Mouse (Mus musculus): ENCODE data around the gene Onecut3. TPM values are rescaled to one million over a fixed set of nuclear protein-coding genes. Genes with fewer than 3 reads are reported as not detected.
A peak's percentile ranks its signal among the peaks of the same experiment; 100 is the strongest.

Gene Onecut3
- polyA plus RNA-seq, 1 experiment from 2014 or later, result not detected

- Histone ChIP-seq H3K9me3 (ENCODE audit: control insufficient read depth, low read length) (no peaks in the 10 kb centered on the region), H3K4me1 (replicated peaks; ENCODE audit: control insufficient read depth, insufficient read depth, low read length) (peaks cover 12% of the 10 kb centered on the region), H3K4me2 (ENCODE audit: low read depth, low read length) (no peak overlapping the region), H3K27ac (ENCODE audit: low read length) (no peak overlapping the region), H3K27me3 (ENCODE audit: control insufficient read depth, insufficient read depth, low read depth, low read length) (no peaks in the 10 kb centered on the region), H3K9ac (ENCODE audit: low read length) (no peak overlapping the region), H3K36me3 (ENCODE audit: control insufficient read depth, insufficient read depth, low read length) (peaks cover 16% of the 10 kb centered on the region), H3K4me3 (ENCODE audit: low read length) (no peak overlapping the region)
- 80% methylated on average over 8 of the region's 8 CpGs for WGBS
- ATAC-seq (ENCODE audit: low read depth), result no peak
Observed at GRCm38 (mm10) chr10:80553575-80553974, 58.9 kb downstream of the Onecut3 start.

- peaks cover 12% of the 10 kb centered on the region for H3K4me1 ChIP-seq (replicated peaks; ENCODE audit: control insufficient read depth, insufficient read depth, low read length)
- H3K9me3 ChIP-seq (ENCODE audit: control insufficient read depth, low read length), result no peaks in the 10 kb centered on the region
- H3K27me3 ChIP-seq (ENCODE audit: control insufficient read depth, insufficient read depth, low read depth, low read length), result no peaks in the 10 kb centered on the region
- H3K36me3 ChIP-seq (ENCODE audit: control insufficient read depth, insufficient read depth, low read length), result peaks cover 16% of the 10 kb centered on the region
- WGBS, result 86% methylated on average over 6 of the region's 6 CpGs
- H3K27ac ChIP-seq (ENCODE audit: low read length), result no peak overlapping the region
- no peak overlapping the region for H3K4me3 ChIP-seq (ENCODE audit: low read length)
- H3K9ac ChIP-seq (ENCODE audit: low read length), result no peak overlapping the region
- H3K4me2 ChIP-seq (ENCODE audit: low read depth, low read length), result no peak overlapping the region
- ATAC-seq (ENCODE audit: low read depth), result no peak
Observed at GRCm38 (mm10) chr10:80553997-80554396, 59.4 kb downstream of the Onecut3 start.

GRCm38 (mm10) chr10:80557346-80557965, 62.8 kb downstream of the Onecut3 start:
- Histone ChIP-seq H3K27ac (ENCODE audit: low read length) (peak overlapping the region; percentile 25), H3K27me3 (ENCODE audit: control insufficient read depth, insufficient read depth, low read depth, low read length) (no peaks in the 10 kb centered on the region), H3K4me3 (ENCODE audit: low read length) (no peak overlapping the region), H3K4me2 (ENCODE audit: low read depth, low read length) (0 out of 2 replicates have a peak overlapping the region, but pooled peaks have one; percentile 2), H3K36me3 (ENCODE audit: control insufficient read depth, insufficient read depth, low read length) (no peaks in the 10 kb centered on the region), H3K9me3 (ENCODE audit: control insufficient read depth, low read length) (no peaks in the 10 kb centered on the region), H3K4me1 (replicated peaks; ENCODE audit: control insufficient read depth, insufficient read depth, low read length) (peaks cover 30% of the 10 kb centered on the region), H3K9ac (ENCODE audit: low read length) (peak overlapping the region; percentile 39)
- no peak for ATAC-seq (ENCODE audit: low read depth)
- 21% methylated on average over 5 of the region's 5 CpGs for WGBS

- no peak overlapping the region for H3K27ac ChIP-seq (ENCODE audit: low read length)
- no peak for ATAC-seq (ENCODE audit: low read depth)
- no peak overlapping the region for H3K4me2 ChIP-seq (ENCODE audit: low read depth, low read length)
- H3K27me3 ChIP-seq (ENCODE audit: control insufficient read depth, insufficient read depth, low read depth, low read length), result no peaks in the 10 kb centered on the region
- no peak overlapping the region for H3K9ac ChIP-seq (ENCODE audit: low read length)
- WGBS, result 85% methylated on average over 7 of the region's 7 CpGs
- H3K36me3 ChIP-seq (ENCODE audit: control insufficient read depth, insufficient read depth, low read length), result no peaks in the 10 kb centered on the region
- peaks cover 30% of the 10 kb centered on the region for H3K4me1 ChIP-seq (replicated peaks; ENCODE audit: control insufficient read depth, insufficient read depth, low read length)
- H3K9me3 ChIP-seq (ENCODE audit: control insufficient read depth, low read length), result no peaks in the 10 kb centered on the region
- no peak overlapping the region for H3K4me3 ChIP-seq (ENCODE audit: low read length)
Observed at GRCm38 (mm10) chr10:80559431-80559830, 64.8 kb downstream of the Onecut3 start.

- H3K36me3 ChIP-seq (ENCODE audit: control insufficient read depth, insufficient read depth, low read length), result no peaks in the 10 kb centered on the region
- H3K27me3 ChIP-seq (ENCODE audit: control insufficient read depth, insufficient read depth, low read depth, low read length), result no peaks in the 10 kb centered on the region
- H3K9me3 ChIP-seq (ENCODE audit: control insufficient read depth, low read length), result no peaks in the 10 kb centered on the region
- no peak for ATAC-seq (ENCODE audit: low read depth)
- WGBS, result 1% methylated on average over 13 of the region's 13 CpGs
- peak overlapping the region; percentile 97 for H3K4me2 ChIP-seq (ENCODE audit: low read depth, low read length)
- peak overlapping the region; percentile 98 for H3K4me3 ChIP-seq (ENCODE audit: low read length)
- H3K9ac ChIP-seq (ENCODE audit: low read length), result peak overlapping the region; percentile 98
- H3K27ac ChIP-seq (ENCODE audit: low read length), result peak overlapping the region; percentile 95; the same call in 1 of the 2 replicates
- peaks cover 30% of the 10 kb centered on the region for H3K4me1 ChIP-seq (replicated peaks; ENCODE audit: control insufficient read depth, insufficient read depth, low read length)
Observed at GRCm38 (mm10) chr10:80560621-80561020, 66.0 kb downstream of the Onecut3 start.

GRCm38 (mm10) chr10:80561116-80561944, 66.7 kb downstream of the Onecut3 start, which contains the start of gene Rexo1:
Gene Rexo1 (minus strand): TSS chr10:80561560.
- peaks cover 30% of the 10 kb centered on the region for H3K4me1 ChIP-seq (replicated peaks; ENCODE audit: control insufficient read depth, insufficient read depth, low read length)

GRCm38 (mm10) chr10:80566375-80567092, 71.9 kb downstream of the Onecut3 start:
- Histone ChIP-seq H3K27ac (ENCODE audit: low read length) (no peak overlapping the region), H3K36me3 (ENCODE audit: control insufficient read depth, insufficient read depth, low read length) (no peaks in the 10 kb centered on the region), H3K27me3 (ENCODE audit: control insufficient read depth, insufficient read depth, low read depth, low read length) (no peaks in the 10 kb centered on the region), H3K4me3 (ENCODE audit: low read length) (no peak overlapping the region), H3K9me3 (ENCODE audit: control insufficient read depth, low read length) (no peaks in the 10 kb centered on the region), H3K9ac (ENCODE audit: low read length) (no peak overlapping the region), H3K4me2 (ENCODE audit: low read depth, low read length) (no peak overlapping the region), H3K4me1 (replicated peaks; ENCODE audit: control insufficient read depth, insufficient read depth, low read length) (peaks cover 14% of the 10 kb centered on the region)
- peak; percentile 22; the same call in 1 of the 2 replicates for ATAC-seq (ENCODE audit: low read depth)
- 29% methylated on average over 17 of the region's 17 CpGs for WGBS

More at GRCm38 (mm10) chr10:80561116-80561944, 66.7 kb downstream of the Onecut3 start, which contains the start of gene Rexo1:
- peak; percentile 91 for ATAC-seq (ENCODE audit: low read depth)
- peak within 1 kb of the TSS; percentile 98 for H3K4me3 ChIP-seq (ENCODE audit: low read length)
- peak within 1 kb of the TSS; percentile 95 for H3K27ac ChIP-seq (ENCODE audit: low read length)
- no peaks in the 10 kb centered on the region for H3K36me3 ChIP-seq (ENCODE audit: control insufficient read depth, insufficient read depth, low read length)
- H3K9ac ChIP-seq (ENCODE audit: low read length), result peak within 1 kb of the TSS; percentile 98
- no peaks in the 10 kb centered on the region for H3K9me3 ChIP-seq (ENCODE audit: control insufficient read depth, low read length)
- under 1% methylated on average over 72 of the region's 72 CpGs for WGBS
- peak within 1 kb of the TSS; percentile 97 for H3K4me2 ChIP-seq (ENCODE audit: low read depth, low read length)
- H3K27me3 ChIP-seq (ENCODE audit: control insufficient read depth, insufficient read depth, low read depth, low read length), result no peaks in the 10 kb centered on the region

All from lung, embryonic 16.5 days (tissue).